ENCODE assay signal across 14 mouse cellular contexts in genomic region chr11:68892233-68892832, GRCm38 (mm10). TPM values are rescaled to one million over a fixed set of nuclear protein-coding genes. Genes with fewer than 3 reads are reported as not detected.
DNase-seq lines count a peak whose midpoint lies in the region; ATAC-seq and TF ChIP-seq lines count a peak whose summit lies in the region.
"Had no signal": no experiment of that assay in that cellular context is flagged by ENCODE, and none has a peak within 500 bp of the region (broad histone marks: within the 10 kb centered on the region; RNA-seq: fewer than 3 reads in every experiment).

No protein-coding gene starts in this region.

- peaks cover 2 to 11% of the 10 kb centered on the region in 2 experiments; a peak in 2 of 4 replicates for H3K4me1 ChIP-seq in heart, embryonic 14.5 days (ENCODE audit: control insufficient read depth in 2 of 2, insufficient read depth in 2 of 2, low read length in 2 of 2)
- H3K4me1 ChIP-seq in lung, embryonic 14.5 days (ENCODE audit: insufficient read depth), result 0 out of 2 replicates have a peak, but pooled peaks cover 3% of the 10 kb centered on the region
- peaks cover 0 to 4% of the 10 kb centered on the region in 2 experiments; a peak in 1 of 4 replicates for H3K4me1 ChIP-seq in ES-E14 (ENCODE audit: control insufficient read depth in 2 of 2, insufficient read depth in 2 of 2, low read length in 2 of 2, poor library complexity in 1 of 2)

- H3K4me3 ChIP-seq in heart, embryonic 14.5 days (ENCODE audit: control insufficient read depth in 1 of 2, insufficient read depth in 1 of 2, low read depth in 1 of 2, low read length in 2 of 2), result no peak overlapping the region
- no peak overlapping the region for H3K4me3 ChIP-seq in lung, embryonic 14.5 days (ENCODE audit: low read depth, low read length)
- H3K4me3 ChIP-seq in ES-E14 (ENCODE audit: insufficient read depth in 1 of 2, low read depth in 1 of 2, low read length in 2 of 2, poor library complexity in 1 of 2, severe bottlenecking in 1 of 2), result peak overlapping the region; percentile 36 to 41
- H3K4me3 ChIP-seq: forebrain, embryonic 10.5 days had no signal

- DNase-seq in heart, adult 8-10 months (ENCODE audit: low spot score), result no peak
- DNase-seq in lung, embryonic 14.5 days, result peak; percentile 40
- DNase-seq in lung, postnatal 25 days (ENCODE audit: low spot score), result no peak
- DNase-seq in ES-E14 (ENCODE audit: low read depth, low spot score) (no peak), liver (peak; percentile 39)
- DNase-seq in right cerebral cortex, postnatal 14 days, result no peak
- no peak for DNase-seq in frontal cortex, postnatal 14 days (ENCODE audit: low spot score in 2 of 2)
- DNase-seq: B cell, adult 2 months; cerebellum, adult 9-10 months; thymus, postnatal 36 days had no signal

- H3K9me3 ChIP-seq in heart, embryonic 14.5 days (ENCODE audit: control insufficient read depth, low read length), result 0 out of 2 replicates have a peak, but pooled peaks cover 2% of the 10 kb centered on the region
- no peaks in the 10 kb centered on the region for H3K9me3 ChIP-seq in lung, embryonic 14.5 days (ENCODE audit: low read depth, low read length)
- no peaks in the 10 kb centered on the region for H3K9me3 ChIP-seq in ES-E14 (ENCODE audit: control insufficient read depth, insufficient read depth, low read depth, low read length)
- H3K9me3 ChIP-seq: forebrain, embryonic 10.5 days had no signal

- H3K4me2 ChIP-seq in heart, embryonic 14.5 days (ENCODE audit: low read length), result peak overlapping the region; percentile 22
- no peak overlapping the region for H3K4me2 ChIP-seq in lung, embryonic 14.5 days

- H3K27me3 ChIP-seq in heart, embryonic 14.5 days (ENCODE audit: control insufficient read depth, insufficient read depth, low read length), result no peaks in the 10 kb centered on the region
- no peaks in the 10 kb centered on the region for H3K27me3 ChIP-seq in lung, embryonic 14.5 days (ENCODE audit: insufficient read depth, low read length)

- no peak overlapping the region for H3K27ac ChIP-seq in heart, embryonic 14.5 days (replicated peaks in 1 of 2; ENCODE audit: control insufficient read depth in 1 of 2, insufficient read depth in 1 of 2, low read depth in 2 of 2, low read length in 2 of 2)
- H3K27ac ChIP-seq in lung, embryonic 14.5 days (ENCODE audit: low read depth), result no peak overlapping the region
- H3K27ac ChIP-seq in ES-E14 (ENCODE audit: insufficient read depth, low read depth, low read length, poor library complexity, severe bottlenecking), result no peak overlapping the region
- H3K27ac ChIP-seq: forebrain, embryonic 10.5 days had no signal

- 32% methylated on average over 14 of the region's 15 CpGs for WGBS in heart, embryonic 14.5 days
- WGBS in lung, embryonic 14.5 days, result 50% methylated on average over 15 of the region's 15 CpGs

- H3K9ac ChIP-seq in heart, embryonic 14.5 days (ENCODE audit: low read length), result no peak overlapping the region
- H3K9ac ChIP-seq in lung, embryonic 14.5 days, result no peak overlapping the region
- H3K9ac ChIP-seq in ES-E14 (ENCODE audit: insufficient read depth, low read depth, low read length, poor library complexity, severe bottlenecking), result peak overlapping the region; percentile 63

- no peaks in the 10 kb centered on the region for H3K36me3 ChIP-seq in heart, embryonic 14.5 days (ENCODE audit: control insufficient read depth, insufficient read depth, low read length)
- no peaks in the 10 kb centered on the region for H3K36me3 ChIP-seq in lung, embryonic 14.5 days (ENCODE audit: insufficient read depth)
- H3K36me3 ChIP-seq in ES-E14 (ENCODE audit: control insufficient read depth, insufficient read depth, low read length, poor library complexity, severe bottlenecking), result no peaks in the 10 kb centered on the region
- H3K36me3 ChIP-seq: forebrain, embryonic 10.5 days had no signal

- no peak for TF ChIP-seq CTCF in lung, embryonic 14.5 days (IDR thresholded peaks at IDR 0.05; ENCODE audit: low read depth)

- in situ Hi-C loops in ES-E14 (cut with MboI; ENCODE audit: low sequenced_read_pairs in 2 of 2, unreplicated experiment in 2 of 2), result no loop called here

- ATAC-seq in heart, embryonic 14.5 days (ENCODE audit: insufficient number of reproducible peaks, insufficient read depth, low FRiP score, low read depth), result peak; percentile 49; the same call in 1 of the 2 replicates
- no peak; the same call in 1 of the 2 replicates for ATAC-seq in lung, embryonic 14.5 days (ENCODE audit: insufficient read depth)

TF ChIP-seq in ES-E14, 5 proteins besides CTCF, POLR2A, EP300 and RAD21:
- no peak for TF ChIP-seq HCFC1 (IDR thresholded peaks at IDR 0.05; ENCODE audit: borderline replicate concordance, insufficient read depth, low read length)
- no peak for TF ChIP-seq ZC3H11A (IDR thresholded peaks at IDR 0.05; ENCODE audit: borderline replicate concordance, low read depth, low read length)
- no peak for TF ChIP-seq CHD2 (IDR thresholded peaks at IDR 0.05; ENCODE audit: low read depth, low read length)
- TF ChIP-seq ZNF384 (IDR thresholded peaks at IDR 0.05; ENCODE audit: low read depth, low read length), result no peak
- no peak for TF ChIP-seq MAFK (IDR thresholded peaks at IDR 0.05; ENCODE audit: insufficient read depth, low read depth, low read length)

RNA-seq across cellular contexts. Expression of gene Rnf222, which starts 4.0 kb away (rescaled TPM):
- 0.05 TPM in 1 of 2 replicates, not detected in the other for polyA plus RNA-seq in heart, embryonic 14.5 days (2014; fragmentation: Nextera tagmentation; extraction: Ambion mirVana)
- under 1 TPM in 3 of 4 experiments, not detected in 1; 0.11 to 0.28 (median 0.17) TPM for total RNA-seq in heart, adult 8-10 months (2022)
- polyA plus RNA-seq in lung, embryonic 14.5 days (2014; fragmentation: Nextera tagmentation; extraction: Ambion mirVana), result 0.07 and 0.11 TPM in 2 replicates
- total RNA-seq in ES-E14 (2012; rRNA removed), result 0.09 TPM in 1 of 2 replicates, not detected in the other
- total RNA-seq: megakaryocyte-erythroid progenitor cell, adult 5-6 weeks had no signal
- polyA plus RNA-seq: hindbrain, embryonic 11.5 days had no signal

RNA-seq across cellular contexts. Expression of gene Rpl26, which starts 9.1 kb away (rescaled TPM):
- 669 and 732 TPM in 2 replicates for polyA plus RNA-seq in heart, embryonic 14.5 days (2014; fragmentation: Nextera tagmentation; extraction: Ambion mirVana)
- 100 to 1,000 TPM; 676 to 808 (median 721) TPM for total RNA-seq in heart, adult 8-10 months (2022)
- 1,103 and 1,167 TPM in 2 replicates for polyA plus RNA-seq in lung, embryonic 14.5 days (2014; fragmentation: Nextera tagmentation; extraction: Ambion mirVana)
- 2,753 and 2,889 TPM in 2 replicates for total RNA-seq in ES-E14 (2012; rRNA removed)

RNA-seq across cellular contexts. Expression of gene Ndel1, which starts 20.7 kb away (rescaled TPM):
- 61.8 and 63.2 TPM in 2 replicates for polyA plus RNA-seq in heart, embryonic 14.5 days (2014; fragmentation: Nextera tagmentation; extraction: Ambion mirVana)
- total RNA-seq in heart, adult 8-10 months (2022), result 10 to 100 TPM; 53.9 to 67.7 (median 65.2) TPM
- polyA plus RNA-seq in lung, embryonic 14.5 days (2014; fragmentation: Nextera tagmentation; extraction: Ambion mirVana), result 63.1 and 67.6 TPM in 2 replicates
- 24.9 and 40.1 TPM in 2 replicates for total RNA-seq in ES-E14 (2012; rRNA removed)

RNA-seq across cellular contexts. Expression of gene Odf4, which starts 34.5 kb away (rescaled TPM):
- not detected in 2 replicates for polyA plus RNA-seq in heart, embryonic 14.5 days (2014; fragmentation: Nextera tagmentation; extraction: Ambion mirVana)
- total RNA-seq in heart, adult 8-10 months (2022), result under 1 TPM in 1 of 4 experiments, not detected in 3; 0.44 TPM
- polyA plus RNA-seq in lung, embryonic 14.5 days (2014; fragmentation: Nextera tagmentation; extraction: Ambion mirVana), result not detected in 2 replicates
- not detected in 2 replicates for total RNA-seq in ES-E14 (2012; rRNA removed)
- total RNA-seq: megakaryocyte-erythroid progenitor cell, adult 5-6 weeks had no signal
- polyA plus RNA-seq: forebrain, embryonic 10.5 days had no signal

Comparison
In these comparisons a context has a peak if more than half of its experiments do, and no peak if none do; other contexts are left out.
1. DNase-seq: peak in lung, embryonic 14.5 days (single experiment) and liver (single experiment); none in heart, adult 8-10 months (single experiment), lung, postnatal 25 days (single experiment), ES-E14 (single experiment), right cerebral cortex, postnatal 14 days (single experiment) and frontal cortex, postnatal 14 days (0 of 2).
2. H3K4me3 ChIP-seq: peak in ES-E14 (2 of 2); none in heart, embryonic 14.5 days (0 of 2) and lung, embryonic 14.5 days (single experiment).